Mouse (Mus musculus) midbrain, embryonic 11.5 days (tissue): Measurements from ENCODE around the gene Slco1b2. TPM values are rescaled to one million over a fixed set of nuclear protein-coding genes. Genes with fewer than 3 reads are reported as not detected.
"Not testable (repeated sequence)": the region's sequence is repeated elsewhere in the genome, so short reads cannot be mapped to it uniquely, and the experiment has no call there.

Experiments
- ATAC-seq: fragments of 200-750 bp; cut with Nextera tagmentation; 2 replicates; pipeline ENCODE4 v1.8.0; 2017; ENCODE audit warnings: moderate TSS enrichment, moderate library complexity; ENCODE audit not compliant: low FRiP score
- DNase-seq: peaks from one replicate; pipeline ENCODE4 v3.0.0; 2015; ENCODE audit warnings: low spot score; ENCODE audit errors: missing footprints
- H3K27ac ChIP-seq: fragments of 300-500 bp; sonication (generic); 2 replicates; pipeline ENCODE4 v1.5.1; 2014; ENCODE audit warnings: low read depth, low read length
- H3K27me3 ChIP-seq: fragments of 300-500 bp; sonication (generic); 2 replicates; pipeline ENCODE4 v1.6.1; 2014; ENCODE audit warnings: mild to moderate bottlenecking, low read length, moderate library complexity, mixed read lengths; ENCODE audit not compliant: control insufficient read depth, insufficient read depth
- H3K36me3 ChIP-seq: fragments of 300-500 bp; sonication (generic); 2 replicates; pipeline ENCODE4 v1.6.1; 2014; ENCODE audit warnings: mild to moderate bottlenecking, low read length, moderate library complexity, mixed read lengths; ENCODE audit not compliant: control insufficient read depth, insufficient read depth
- H3K4me1 ChIP-seq: fragments of 300-500 bp; sonication (generic); 2 replicates; pipeline ENCODE4 v1.6.1; 2014; ENCODE audit warnings: low read length; ENCODE audit not compliant: control insufficient read depth, insufficient read depth
- H3K4me2 ChIP-seq: fragments of 300-500 bp; sonication (generic); 2 replicates; pipeline ENCODE4 v1.6.1; 2014; ENCODE audit warnings: mild to moderate bottlenecking, moderate library complexity
- H3K4me3 ChIP-seq: fragments of 300-500 bp; sonication (generic); 2 replicates; pipeline ENCODE4 v1.5.1; 2014; ENCODE audit warnings: low read depth, low read length
- H3K9ac ChIP-seq: fragments of 300-500 bp; sonication (generic); 2 replicates; pipeline ENCODE4 v1.6.1; 2014; ENCODE audit warnings: low read length
- H3K9me3 ChIP-seq: fragments of 300-500 bp; sonication (generic); 2 replicates; pipeline ENCODE4 v1.6.1; 2016; ENCODE audit warnings: low read length; ENCODE audit not compliant: control insufficient read depth
- WGBS: fragments of 180-500 bp; shearing (Covaris S2); extraction: QIAGEN DNeasy Blood & Tissue Kit; methylation state at CpG from one replicate; pipeline ENCODE4 v1.1.7; 2014; 5-methylcytosine and 5-hydroxymethylcytosine counted together
- polyA plus RNA-seq: library from polyadenylated mRNA; unstranded; fragments of >200 nt; fragmentation: Nextera tagmentation; extraction: Ambion mirVana; gene quantifications from 2 replicates; pipeline ENCODE4 v1.2.1, GENCODE M21; 2014

Slco1b2 gene
- polyA plus RNA-seq = not detected in 2 replicates

GRCm38 (mm10) chr6:141629291-141629690, at the start of gene Slco1b2:
Slco1b2 (plus strand) TSS chr6:141629518.
- H3K27ac ChIP-seq = no peak within 1 kb of the TSS
- no peak within 1 kb of the TSS for H3K4me2 ChIP-seq
- no peaks in the 10 kb centered on the region for H3K27me3 ChIP-seq
- DNase-seq = no peak
- H3K9ac ChIP-seq = no peak within 1 kb of the TSS
- H3K9me3 ChIP-seq = no peaks in the 10 kb centered on the region
- no peak within 1 kb of the TSS for H3K4me3 ChIP-seq
- H3K36me3 ChIP-seq = no peaks in the 10 kb centered on the region
- H3K4me1 ChIP-seq = no peaks in the 10 kb centered on the region
- no peak for ATAC-seq
- 87% methylated on average over 3 of the region's 3 CpGs for WGBS

GRCm38 (mm10) chr6:141584791-141585403, 44.4 kb upstream of the Slco1b2 start:
- 84% methylated on average over 1 of the region's 1 CpGs for WGBS
- peak; percentile 39 for DNase-seq

GRCm38 (mm10) chr6:141590002-141590401, 39.3 kb upstream of the Slco1b2 start:
- no peaks in the 10 kb centered on the region for H3K4me1 ChIP-seq
- no peak overlapping the region for H3K27ac ChIP-seq
- no peak overlapping the region for H3K4me2 ChIP-seq
- ATAC-seq (no peak), DNase-seq (no peak)
- no peaks in the 10 kb centered on the region for H3K36me3 ChIP-seq
- H3K9ac ChIP-seq = no peak overlapping the region
- H3K27me3 ChIP-seq = no peaks in the 10 kb centered on the region
- no peaks in the 10 kb centered on the region for H3K9me3 ChIP-seq
- H3K4me3 ChIP-seq = no peak overlapping the region
- 48% methylated on average over 1 of the region's 1 CpGs for WGBS

More at GRCm38 (mm10) chr6:141584791-141585403, 44.4 kb upstream of the Slco1b2 start:
- Histone ChIP-seq H3K27me3 (no peaks in the 10 kb centered on the region), H3K4me2 (no peak overlapping the region), H3K9me3 (no peaks in the 10 kb centered on the region), H3K4me3 (no peak overlapping the region), H3K36me3 (no peaks in the 10 kb centered on the region), H3K27ac (no peak overlapping the region), H3K4me1 (no peaks in the 10 kb centered on the region), H3K9ac (no peak overlapping the region)
- ATAC-seq = no peak

GRCm38 (mm10) chr6:141590598-141591200, 38.6 kb upstream of the Slco1b2 start:
- H3K36me3 ChIP-seq, H3K4me2 ChIP-seq, H3K9me3 ChIP-seq, H3K4me3 ChIP-seq, H3K27me3 ChIP-seq, H3K4me1 ChIP-seq, ATAC-seq, H3K27ac ChIP-seq, H3K9ac ChIP-seq, DNase-seq: not testable (repeated sequence)
- 61% methylated on average over 4 of the region's 4 CpGs for whole genome bisulfite sequencing

DNA sequence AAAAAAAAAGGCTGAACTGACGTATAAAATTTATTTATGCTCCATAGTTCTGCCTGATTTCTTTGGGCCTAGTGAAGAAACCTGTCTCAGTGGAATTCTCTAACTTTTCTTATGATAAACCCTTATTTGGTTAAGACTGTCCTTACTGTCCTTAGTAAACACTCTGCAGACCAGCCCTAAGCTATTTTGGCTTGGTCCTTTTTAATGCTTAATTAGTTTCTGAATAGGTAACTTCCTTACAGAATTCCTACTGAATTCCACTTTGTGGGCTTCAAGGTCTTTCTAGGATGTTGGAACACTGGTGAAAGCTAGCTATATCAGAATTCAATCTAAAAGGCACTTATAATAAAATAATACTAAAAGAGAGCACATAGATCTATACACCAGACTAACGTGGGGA, 33.2 kb upstream of the Slco1b2 start:
- H3K36me3 ChIP-seq = no peaks in the 10 kb centered on the region
- ATAC-seq (no peak), DNase-seq (no peak)
- no peak overlapping the region for H3K4me2 ChIP-seq
- H3K4me3 ChIP-seq = no peak overlapping the region
- H3K27me3 ChIP-seq = no peaks in the 10 kb centered on the region
- H3K9me3 ChIP-seq = no peaks in the 10 kb centered on the region; the same call in 1 of the 2 replicates
- H3K4me1 ChIP-seq = no peaks in the 10 kb centered on the region
- WGBS = 97% methylated on average over 2 of the region's 2 CpGs
- H3K9ac ChIP-seq = no peak overlapping the region
- H3K27ac ChIP-seq = no peak overlapping the region

DNA sequence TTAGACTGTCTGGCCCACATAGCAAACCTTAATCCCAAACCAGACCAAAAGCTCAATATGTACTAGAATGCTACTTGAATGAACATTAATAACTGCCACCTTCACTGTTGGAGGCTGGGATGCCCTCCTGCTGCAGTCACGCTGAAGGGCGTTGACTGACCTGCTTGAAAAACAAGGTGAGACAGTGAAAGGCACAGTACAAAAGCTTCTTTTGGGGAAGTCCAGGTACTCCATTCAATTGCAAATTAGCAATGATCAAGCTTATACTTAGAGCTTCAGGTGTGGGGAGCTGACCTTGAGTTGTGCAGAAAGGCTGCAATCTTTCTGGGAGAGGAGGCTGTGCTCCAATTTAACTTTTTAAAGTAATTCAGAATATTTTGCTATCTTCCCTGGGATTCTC, 32.3 kb upstream of the Slco1b2 start:
- H3K27ac ChIP-seq = no peak overlapping the region
- no peak for DNase-seq
- H3K27me3 ChIP-seq = no peaks in the 10 kb centered on the region
- no peak for ATAC-seq
- no peak overlapping the region for H3K4me3 ChIP-seq
- H3K36me3 ChIP-seq = no peaks in the 10 kb centered on the region
- H3K4me2 ChIP-seq = no peak overlapping the region
- H3K9me3 ChIP-seq = no peaks in the 10 kb centered on the region; the same call in 1 of the 2 replicates
- 98% methylated on average over 2 of the region's 2 CpGs for WGBS
- H3K9ac ChIP-seq = no peak overlapping the region
- H3K4me1 ChIP-seq = no peaks in the 10 kb centered on the region

DNA sequence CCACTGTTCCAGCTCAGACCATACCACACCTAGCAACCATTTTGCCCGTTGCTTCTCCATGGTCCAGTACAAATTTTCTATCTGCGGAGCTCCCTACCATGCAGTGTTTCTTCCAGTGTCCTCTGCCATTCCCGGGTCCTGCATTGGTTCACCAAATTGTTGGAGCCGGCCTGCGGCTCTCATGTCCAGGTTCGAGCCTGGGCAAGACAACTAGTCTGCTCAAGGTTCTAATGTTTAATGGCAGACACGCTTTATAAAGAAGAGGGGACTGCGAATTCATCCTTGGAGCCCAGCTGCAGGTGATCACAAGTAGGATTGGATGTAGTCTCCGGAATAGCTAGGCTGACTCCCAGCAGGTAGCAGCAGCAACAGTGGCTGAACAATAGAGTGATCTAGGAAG, 28.4 kb upstream of the Slco1b2 start:
- Histone ChIP-seq H3K4me2 (no peak overlapping the region), H3K36me3 (no peaks in the 10 kb centered on the region), H3K4me1 (no peaks in the 10 kb centered on the region), H3K27me3 (no peaks in the 10 kb centered on the region), H3K4me3 (no peak overlapping the region), H3K9me3 (no peaks in the 10 kb centered on the region; the same call in 1 of the 2 replicates), H3K9ac (no peak overlapping the region), H3K27ac (no peak overlapping the region)
- 65% methylated on average over 9 of the region's 9 CpGs for whole genome bisulfite sequencing
- DNase-seq = no peak
- ATAC-seq = no peak

- Histone ChIP-seq H3K4me3 (no peak overlapping the region), H3K27me3 (no peaks in the 10 kb centered on the region), H3K9me3 (no peaks in the 10 kb centered on the region), H3K4me1 (no peaks in the 10 kb centered on the region), H3K4me2 (no peak overlapping the region), H3K27ac (no peak overlapping the region), H3K9ac (no peak overlapping the region), H3K36me3 (no peaks in the 10 kb centered on the region)
- DNase-seq (no peak), ATAC-seq (no peak)
- 67% methylated on average over 2 of the region's 2 CpGs for WGBS
Measured at GRCm38 (mm10) chr6:141610702-141611260, 18.5 kb upstream of the Slco1b2 start.

DNA sequence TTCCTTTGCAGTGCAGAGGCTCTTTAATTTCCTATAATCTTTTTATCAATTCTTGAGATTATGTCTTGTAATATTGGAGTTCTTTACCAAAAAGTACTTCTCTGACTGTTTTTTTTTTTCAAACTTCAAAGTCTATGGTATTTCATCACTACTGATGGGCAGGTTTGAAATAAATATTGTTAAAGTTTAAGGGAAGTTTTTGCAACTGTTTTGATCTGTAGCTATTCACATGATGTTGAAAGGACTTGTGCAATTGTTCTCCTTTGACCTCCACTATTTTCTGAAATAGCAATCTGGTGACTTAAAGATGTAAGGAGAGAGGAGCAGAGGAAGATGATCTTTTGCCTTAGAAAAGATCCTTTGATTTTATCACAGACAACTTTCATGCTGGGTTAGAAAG, 15.3 kb upstream of the Slco1b2 start:
- Histone ChIP-seq H3K9ac (no peak overlapping the region), H3K9me3 (no peaks in the 10 kb centered on the region), H3K27me3 (no peaks in the 10 kb centered on the region), H3K4me1 (no peaks in the 10 kb centered on the region), H3K36me3 (no peaks in the 10 kb centered on the region), H3K4me3 (no peak overlapping the region), H3K27ac (no peak overlapping the region), H3K4me2 (no peak overlapping the region)
- ATAC-seq = no peak
- no peak for DNase-seq
